Mouse (Mus musculus): ENCODE results near the gene Ncbp3. TPM values are rescaled to one million over a fixed set of nuclear protein-coding genes. Genes with fewer than 3 reads are reported as not detected.
A peak's percentile ranks its signal among the peaks of the same experiment; 100 is the strongest.
"Not testable (repeated sequence)": the region's sequence is repeated elsewhere in the genome, so short reads cannot be mapped to it uniquely, and the experiment has no call there.

The Ncbp3 gene
- polyA plus RNA-seq, 1 experiment from 2014 or later: 13.2 TPM

DNA sequence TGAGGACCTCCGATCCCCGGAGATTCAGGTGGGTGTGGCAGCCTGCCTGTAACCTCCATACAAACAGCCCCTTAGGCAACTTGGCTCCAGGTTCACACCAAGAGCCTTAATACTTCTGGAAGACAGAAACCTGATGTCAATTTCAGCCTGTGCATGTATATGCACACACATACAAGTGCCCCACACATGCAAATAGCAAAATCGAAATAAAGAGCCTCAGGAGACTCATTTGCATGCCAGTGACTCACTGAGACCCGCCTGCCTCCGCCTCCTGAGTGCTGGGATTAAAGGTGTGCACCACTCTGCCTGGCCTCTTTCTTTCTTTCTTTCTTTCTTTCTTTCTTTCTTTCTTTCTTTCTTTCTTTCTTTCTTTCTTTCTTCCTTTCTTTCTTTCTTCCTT lies 51.3 kb downstream of the Ncbp3 start:
- Histone ChIP-seq H3K4me3 (ENCODE audit: low read depth, low read length) (no peak overlapping the region), H3K27ac (ENCODE audit: low read depth) (no peak overlapping the region), H3K36me3 (ENCODE audit: insufficient read depth) (no peaks in the 10 kb centered on the region), H3K27me3 (ENCODE audit: insufficient read depth, low read length) (no peaks in the 10 kb centered on the region), H3K9ac (no peak overlapping the region), H3K4me2 (no peak overlapping the region), H3K4me1 (ENCODE audit: insufficient read depth) (no peaks in the 10 kb centered on the region), H3K9me3 (ENCODE audit: low read depth, low read length) (no peaks in the 10 kb centered on the region)
- DNase-seq (no peak), ATAC-seq (ENCODE audit: insufficient read depth) (no peak)
- no peak for TF ChIP-seq CTCF (IDR thresholded peaks at IDR 0.05; ENCODE audit: low read depth)
- WGBS: 63% methylated on average over 5 of the region's 5 CpGs

DNA sequence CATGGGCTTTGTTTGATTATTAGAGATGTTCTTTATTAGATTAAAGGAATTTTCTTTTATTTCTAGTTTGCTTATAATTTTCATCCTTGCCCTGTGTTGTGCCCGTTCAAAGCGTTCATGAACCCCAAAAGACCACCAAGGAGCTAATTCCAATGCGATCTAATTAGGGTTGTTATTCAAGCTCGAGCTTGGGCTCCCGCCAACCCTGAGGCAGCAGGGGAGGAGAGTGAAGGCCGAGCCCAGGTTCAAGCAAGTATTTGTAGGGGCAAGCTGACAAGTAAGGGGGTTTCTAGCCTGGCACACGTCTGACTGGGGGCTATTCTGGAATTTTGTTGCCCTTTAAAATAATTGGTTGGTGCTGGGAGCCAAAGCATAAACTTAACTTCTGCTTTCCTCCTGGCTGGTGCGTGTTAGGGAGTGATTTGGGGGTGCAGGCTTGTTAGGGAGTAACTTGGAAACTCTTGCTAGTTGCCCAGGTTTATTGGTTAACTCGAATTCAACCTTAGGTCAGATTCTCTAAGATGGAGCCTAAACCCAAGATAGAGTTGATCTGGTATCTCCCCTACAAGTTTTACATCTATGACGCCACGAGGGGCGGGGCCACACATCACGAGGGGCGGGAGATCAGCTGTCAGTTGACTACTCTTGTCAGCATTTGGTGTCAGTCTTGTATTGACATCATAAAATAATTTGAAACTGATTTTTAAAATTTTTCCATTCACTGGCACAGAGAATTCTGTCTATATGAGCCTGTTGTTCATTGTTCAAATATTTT lies 52.6 kb downstream of the Ncbp3 start:
- Histone ChIP-seq H3K4me1 (ENCODE audit: insufficient read depth) (no peaks in the 10 kb centered on the region), H3K27ac (ENCODE audit: low read depth) (no peak overlapping the region), H3K36me3 (ENCODE audit: insufficient read depth) (no peaks in the 10 kb centered on the region), H3K9ac (no peak overlapping the region), H3K9me3 (ENCODE audit: low read depth, low read length) (no peaks in the 10 kb centered on the region), H3K27me3 (ENCODE audit: insufficient read depth, low read length) (no peaks in the 10 kb centered on the region), H3K4me2 (no peak overlapping the region), H3K4me3 (ENCODE audit: low read depth, low read length) (no peak overlapping the region)
- DNase-seq (no peak), ATAC-seq (ENCODE audit: insufficient read depth) (no peak)
- TF ChIP-seq CTCF (IDR thresholded peaks at IDR 0.05; ENCODE audit: low read depth): no peak
- 69% methylated on average over 14 of the region's 14 CpGs for WGBS

DNA sequence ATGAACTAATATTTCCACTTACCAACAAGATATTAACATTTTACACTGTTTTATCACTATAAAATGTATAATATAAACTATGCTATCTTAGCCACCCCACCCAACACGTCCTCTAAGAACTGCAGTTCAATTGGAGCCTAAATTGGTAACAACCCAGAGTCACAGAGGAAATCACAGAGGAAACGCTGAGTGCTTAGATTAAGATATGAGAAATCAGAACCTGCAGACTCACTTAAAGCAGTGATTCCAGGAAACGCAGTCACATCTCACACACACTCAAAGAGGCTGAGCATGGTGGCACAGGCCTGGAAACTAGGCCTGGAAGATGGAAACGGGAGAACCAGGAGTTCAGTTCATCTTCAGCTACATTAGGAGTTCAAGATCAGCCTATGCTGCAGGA lies 53.7 kb downstream of the Ncbp3 start:
- no peak overlapping the region for H3K4me2 ChIP-seq
- no peak overlapping the region for H3K4me3 ChIP-seq (ENCODE audit: low read depth, low read length)
- H3K27me3 ChIP-seq (ENCODE audit: insufficient read depth, low read length): no peaks in the 10 kb centered on the region
- H3K36me3 ChIP-seq (ENCODE audit: insufficient read depth): no peaks in the 10 kb centered on the region
- ATAC-seq (ENCODE audit: insufficient read depth): no peak
- no peak overlapping the region for H3K27ac ChIP-seq (ENCODE audit: low read depth)
- H3K9me3 ChIP-seq (ENCODE audit: low read depth, low read length): no peaks in the 10 kb centered on the region
- no peaks in the 10 kb centered on the region for H3K4me1 ChIP-seq (ENCODE audit: insufficient read depth)
- H3K9ac ChIP-seq: no peak overlapping the region
- DNase-seq: no peak
- 60% methylated on average over 4 of the region's 4 CpGs for WGBS
- no peak for TF ChIP-seq CTCF (IDR thresholded peaks at IDR 0.05; ENCODE audit: low read depth)

DNA sequence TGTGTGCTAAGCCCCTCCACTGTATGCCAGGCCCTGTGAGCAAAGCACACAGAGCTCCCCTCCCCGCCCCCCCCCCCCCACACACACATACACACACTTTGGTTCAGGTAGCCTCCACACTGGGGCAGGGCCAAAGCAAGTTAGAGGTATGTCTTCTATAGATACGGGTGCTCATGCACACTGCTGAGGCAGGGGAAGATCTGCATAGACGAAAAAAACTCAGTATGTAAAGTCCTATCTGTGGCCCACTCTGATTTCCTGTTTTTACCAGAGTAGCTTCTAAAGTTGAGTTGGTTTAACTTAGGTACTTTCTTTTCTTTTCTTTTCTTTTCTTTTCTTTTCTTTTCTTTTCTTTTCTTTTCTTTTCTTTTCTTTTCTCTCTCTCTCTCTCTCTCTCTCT lies 57.7 kb downstream of the Ncbp3 start:
- DNase-seq (no peak), ATAC-seq (ENCODE audit: insufficient read depth) (no peak)
- Histone ChIP-seq H3K4me3 (ENCODE audit: low read depth, low read length) (no peak overlapping the region), H3K27ac (ENCODE audit: low read depth) (no peak overlapping the region), H3K36me3 (ENCODE audit: insufficient read depth) (no peaks in the 10 kb centered on the region), H3K9ac (no peak overlapping the region), H3K27me3 (ENCODE audit: insufficient read depth, low read length) (no peaks in the 10 kb centered on the region), H3K9me3 (ENCODE audit: low read depth, low read length) (no peaks in the 10 kb centered on the region), H3K4me2 (no peak overlapping the region), H3K4me1 (ENCODE audit: insufficient read depth) (no peaks in the 10 kb centered on the region)
- TF ChIP-seq CTCF (IDR thresholded peaks at IDR 0.05; ENCODE audit: low read depth): no peak
- 63% methylated on average over 3 of the region's 3 CpGs for WGBS

DNA sequence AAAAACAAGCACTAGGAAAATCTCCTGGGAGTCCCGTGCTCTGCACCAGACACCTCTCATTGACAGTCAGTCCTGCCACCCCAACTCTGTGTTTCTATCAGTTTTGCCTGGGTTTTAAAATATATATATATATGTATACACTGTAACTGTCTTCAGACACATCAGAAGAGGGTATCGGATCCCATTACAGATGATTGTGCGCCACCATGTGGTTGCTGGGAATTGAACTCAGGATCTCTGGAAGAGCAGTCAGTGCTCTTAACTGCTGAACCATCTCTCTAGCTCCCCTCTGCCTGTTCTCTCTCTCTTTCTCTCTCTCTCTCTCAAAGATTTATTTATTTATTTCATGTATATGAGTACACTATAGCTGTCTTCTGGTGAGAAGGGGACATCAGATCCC lies 59.8 kb downstream of the Ncbp3 start:
- not testable (repeated sequence) for ATAC-seq (ENCODE audit: insufficient read depth); H3K27me3 ChIP-seq (ENCODE audit: insufficient read depth, low read length)
- 36% methylated on average over 3 of the region's 3 CpGs for WGBS

DNA sequence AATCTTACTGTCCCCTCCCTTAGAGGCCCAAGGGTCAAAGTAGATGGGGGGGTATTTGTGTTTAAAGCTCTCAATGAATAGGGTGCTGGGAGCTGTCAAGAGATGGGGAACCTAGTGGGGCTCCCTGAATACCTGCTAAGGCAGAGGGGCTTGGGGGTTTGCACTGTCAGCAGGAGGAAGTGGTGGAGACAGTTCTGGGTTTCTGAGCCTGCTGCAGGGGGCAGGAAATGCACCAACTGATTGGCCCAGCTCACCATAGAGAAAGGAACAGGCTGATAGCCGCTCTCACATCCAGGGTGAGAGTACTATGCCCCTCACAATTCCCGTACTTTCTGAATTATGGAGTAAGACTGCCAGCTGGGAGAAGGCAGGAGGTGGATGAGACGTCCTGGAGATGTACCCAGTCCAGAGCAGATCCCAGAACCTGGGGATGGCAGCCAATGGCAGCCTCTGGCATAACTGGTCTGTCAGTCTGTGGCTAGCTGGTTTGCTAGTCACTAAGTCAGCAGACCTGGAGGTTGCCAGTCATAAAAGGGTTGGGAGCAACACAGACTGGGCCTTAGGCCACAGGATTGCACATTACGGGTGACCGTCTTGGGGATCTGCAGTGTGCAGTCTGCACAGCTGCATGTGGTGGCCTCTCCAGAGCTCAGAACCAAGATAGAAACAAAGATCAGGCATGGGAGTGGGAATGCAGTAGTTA lies 60.8 kb downstream of the Ncbp3 start:
- Histone ChIP-seq H3K9me3 (ENCODE audit: low read depth, low read length) (no peaks in the 10 kb centered on the region), H3K27me3 (ENCODE audit: insufficient read depth, low read length) (no peaks in the 10 kb centered on the region), H3K4me1 (ENCODE audit: insufficient read depth) (no peaks in the 10 kb centered on the region), H3K4me2 (no peak overlapping the region), H3K36me3 (ENCODE audit: insufficient read depth) (no peaks in the 10 kb centered on the region), H3K4me3 (ENCODE audit: low read depth, low read length) (no peak overlapping the region), H3K27ac (ENCODE audit: low read depth) (no peak overlapping the region), H3K9ac (no peak overlapping the region)
- no peak for TF ChIP-seq CTCF (IDR thresholded peaks at IDR 0.05; ENCODE audit: low read depth)
- 57% methylated on average over 5 of the region's 5 CpGs for WGBS
- DNase-seq (no peak), ATAC-seq (ENCODE audit: insufficient read depth) (no peak)

More for the DNA sequence above, 59.8 kb downstream of the Ncbp3 start:
- peak; percentile 45 for TF ChIP-seq CTCF (IDR thresholded peaks at IDR 0.05; ENCODE audit: low read depth)
- H3K36me3 ChIP-seq (ENCODE audit: insufficient read depth); DNase-seq; H3K9me3 ChIP-seq (ENCODE audit: low read depth, low read length); H3K27ac ChIP-seq (ENCODE audit: low read depth); H3K4me2 ChIP-seq; H3K4me3 ChIP-seq (ENCODE audit: low read depth, low read length); H3K9ac ChIP-seq; H3K4me1 ChIP-seq (ENCODE audit: insufficient read depth): not testable (repeated sequence)

DNA sequence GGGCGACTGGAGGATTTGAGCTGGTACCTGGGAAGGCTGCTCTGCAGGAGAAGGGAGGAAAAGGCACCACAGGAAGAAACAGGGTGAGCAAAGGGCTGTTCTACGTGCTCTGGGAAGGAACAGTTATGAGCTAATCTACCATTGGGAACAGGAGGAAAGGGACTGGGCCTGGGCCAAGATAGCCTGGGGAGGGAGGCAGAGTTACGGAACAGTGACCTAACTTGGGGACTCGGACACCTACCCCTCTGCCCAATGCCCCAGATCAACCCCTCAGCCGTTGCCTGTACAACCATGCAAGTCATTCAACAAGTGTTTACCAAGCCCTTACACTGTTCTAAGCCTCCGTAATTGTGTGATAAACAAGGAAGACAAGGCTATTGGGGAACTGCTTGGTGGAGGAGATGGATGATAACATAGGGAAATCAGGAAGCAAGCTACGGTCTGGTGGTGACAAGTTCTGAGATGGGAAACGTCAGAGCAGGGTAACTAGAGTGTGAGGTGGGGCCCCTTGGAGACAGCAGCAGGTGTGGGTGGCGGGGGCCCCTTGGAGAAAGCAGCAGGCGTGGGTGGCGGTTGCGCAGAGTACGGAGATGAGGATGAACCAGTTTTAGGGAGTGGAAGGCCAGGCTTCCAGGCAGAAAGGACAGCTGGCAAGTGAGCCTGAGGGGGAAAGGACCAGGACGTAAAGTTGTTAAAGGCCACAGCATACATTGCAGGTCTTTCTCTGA lies 61.5 kb downstream of the Ncbp3 start:
- no peaks in the 10 kb centered on the region for H3K9me3 ChIP-seq (ENCODE audit: low read depth, low read length)
- H3K4me3 ChIP-seq (ENCODE audit: low read depth, low read length): no peak overlapping the region
- H3K4me1 ChIP-seq (ENCODE audit: insufficient read depth): no peaks in the 10 kb centered on the region
- no peak overlapping the region for H3K27ac ChIP-seq (ENCODE audit: low read depth)
- no peak for ATAC-seq (ENCODE audit: insufficient read depth)
- no peaks in the 10 kb centered on the region for H3K27me3 ChIP-seq (ENCODE audit: insufficient read depth, low read length)
- H3K36me3 ChIP-seq (ENCODE audit: insufficient read depth): no peaks in the 10 kb centered on the region
- WGBS: 70% methylated on average over 14 of the region's 14 CpGs
- no peak for TF ChIP-seq CTCF (IDR thresholded peaks at IDR 0.05; ENCODE audit: low read depth)
- H3K9ac ChIP-seq: no peak overlapping the region
- DNase-seq: no peak
- no peak overlapping the region for H3K4me2 ChIP-seq

All from lung, embryonic 14.5 days (tissue).